Mouse (Mus musculus) right cerebral cortex, postnatal 25 days (tissue): ENCODE results near the gene Psmd3.
"Not testable (repeated sequence)": the region's sequence is repeated elsewhere in the genome, so short reads cannot be mapped to it uniquely, and the experiment has no call there.

ENCODE experiments used
- DNase-seq: peaks from one replicate; pipeline ENCODE4 v3.0.0; 2022

Gene Psmd3

DNA sequence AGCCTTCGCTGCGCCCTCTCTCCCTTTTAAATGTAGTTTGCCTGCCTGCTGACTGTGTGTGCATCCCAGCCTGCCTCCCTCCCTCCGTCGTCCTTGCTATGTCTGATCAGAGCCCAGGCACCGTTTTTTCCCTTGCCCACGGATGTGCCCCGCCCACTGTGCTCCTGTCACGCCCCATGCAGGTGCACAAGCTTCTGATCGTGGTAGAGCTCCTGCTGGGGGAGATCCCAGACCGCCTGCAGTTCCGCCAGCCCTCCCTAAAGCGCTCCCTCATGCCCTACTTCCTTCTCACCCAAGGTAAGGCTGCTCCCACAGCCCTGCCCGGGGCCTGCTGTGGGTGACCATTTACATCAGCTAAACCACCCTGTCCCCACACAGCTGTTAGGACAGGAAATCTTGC is 10.8 kb downstream of the Psmd3 start:
- no peak for DNase-seq

DNA sequence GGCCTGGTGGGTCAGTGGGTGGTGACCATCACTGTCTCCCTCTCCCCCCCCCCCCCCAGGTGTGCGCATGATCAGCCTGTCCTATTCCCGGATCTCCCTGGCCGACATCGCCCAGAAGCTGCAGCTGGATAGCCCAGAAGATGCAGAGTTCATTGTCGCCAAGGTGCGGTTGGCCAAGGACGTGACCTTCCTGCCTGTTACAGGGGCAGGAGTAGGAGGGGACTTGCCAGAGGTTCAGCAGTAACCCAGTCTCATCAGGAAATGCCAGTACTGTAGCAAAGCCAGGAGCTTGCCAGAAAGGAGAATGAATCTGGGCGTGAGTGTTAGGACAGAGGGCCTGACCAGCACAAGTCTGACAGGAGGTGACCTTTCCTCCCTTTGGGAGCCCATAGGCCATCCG is 11.4 kb downstream of the Psmd3 start:
- no peak for DNase-seq

GRCm38 (mm10) chr11:98694301-98694700 is 11.9 kb downstream of the Psmd3 start:
- no peak for DNase-seq

GRCm38 (mm10) chr11:98695408-98695807 is 13.1 kb downstream of the Psmd3 start:
- no peak for DNase-seq

DNA sequence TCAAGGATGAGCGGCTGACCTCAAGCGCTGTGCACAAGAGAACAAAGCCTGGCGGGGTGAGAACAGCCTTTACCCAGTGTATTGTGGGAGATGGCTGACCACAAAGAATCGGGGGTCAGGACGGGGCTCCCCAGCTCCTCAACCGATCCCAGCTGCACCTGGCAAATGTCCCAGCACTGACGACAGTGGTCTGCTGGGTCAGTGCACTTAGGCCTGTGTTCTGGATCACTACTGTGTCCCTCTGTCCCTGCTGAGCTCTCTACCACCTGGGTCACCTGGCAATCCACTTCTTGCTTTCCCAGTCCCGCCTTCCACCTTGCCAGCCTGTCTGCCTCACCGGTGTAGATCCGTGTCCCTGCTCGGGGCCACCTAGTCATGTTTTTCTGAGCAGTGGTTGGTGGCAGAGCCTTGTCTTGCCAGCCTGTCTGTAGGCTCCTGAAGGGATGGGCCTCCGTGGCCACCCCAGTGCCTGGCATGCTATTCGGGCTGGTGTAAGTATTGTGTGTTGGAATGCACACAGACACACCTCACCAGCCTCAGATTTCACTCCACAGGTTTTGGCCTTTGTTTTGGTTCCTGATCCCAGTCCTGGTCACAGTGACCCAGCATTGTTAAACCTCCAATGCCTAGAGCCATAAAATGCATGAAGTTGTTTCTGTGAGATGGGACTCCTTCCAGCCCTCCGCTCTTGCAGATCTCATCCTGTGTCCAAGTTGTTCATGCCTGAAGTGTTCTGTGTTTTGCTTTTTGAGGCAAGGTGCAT is 14.3 kb downstream of the Psmd3 start:
- no peak for DNase-seq

GRCm38 (mm10) chr11:98697225-98697624 is 14.9 kb downstream of the Psmd3 start:
- no peak for DNase-seq

GRCm38 (mm10) chr11:98698849-98699640 is 16.7 kb downstream of the Psmd3 start:
- DNase-seq, result no peak

DNA sequence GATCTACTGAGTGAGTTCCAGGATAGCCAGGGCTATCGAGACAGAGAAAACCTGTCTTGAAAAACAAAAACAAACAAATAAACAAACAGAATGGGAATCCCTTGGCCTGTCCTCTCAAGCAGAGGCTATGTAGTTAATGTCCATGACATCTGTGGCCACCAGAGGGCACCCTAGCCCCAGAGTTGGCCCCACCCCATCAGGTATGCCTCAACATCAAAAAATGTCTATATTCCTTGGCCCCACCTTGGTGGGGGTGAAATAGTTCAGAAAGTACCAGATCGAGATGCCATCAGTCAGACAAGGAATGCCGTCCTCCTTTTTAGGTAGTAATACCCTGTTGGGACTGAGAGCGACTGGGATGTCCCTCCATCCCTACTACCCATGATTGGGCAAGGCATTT is 17.6 kb downstream of the Psmd3 start:
- DNase-seq, result peak; percentile 69

DNA sequence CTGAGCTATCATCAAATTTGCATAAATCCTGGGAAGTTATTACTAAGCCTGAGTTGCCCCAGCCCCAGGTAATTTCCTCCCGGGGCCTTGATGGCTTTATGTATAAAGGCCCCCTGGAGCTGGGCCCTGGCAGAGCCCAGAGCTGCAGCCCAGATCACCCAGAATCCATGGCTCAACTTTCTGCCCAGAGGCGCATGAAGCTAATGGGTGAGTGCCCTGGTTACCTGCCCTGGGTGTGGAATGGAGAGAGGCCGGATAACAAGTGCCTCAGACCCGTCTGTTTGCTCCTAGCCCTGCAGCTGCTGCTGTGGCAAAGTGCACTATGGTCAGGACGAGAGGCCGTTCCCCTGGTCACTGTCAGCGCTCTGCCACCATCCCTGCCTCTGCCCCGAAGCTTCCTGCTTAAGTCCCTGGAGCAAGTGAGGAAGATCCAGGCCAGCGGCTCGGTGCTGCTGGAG is 18.9 kb downstream of the Psmd3 start, which contains the start of gene Csf3:
Csf3 (plus strand) TSS at position 51 of the 458 bp plus-strand sequence.
- DNase-seq, result no peak

- no peak for DNase-seq
These were observed 20.0 kb downstream of the Psmd3 start for GRCm38 (mm10) chr11:98702323-98702722.

GRCm38 (mm10) chr11:98705021-98705420 is 22.7 kb downstream of the Psmd3 start:
- DNase-seq, result no peak

- DNase-seq, result no peak
These were observed 25.3 kb downstream of the Psmd3 start for GRCm38 (mm10) chr11:98707401-98708281.

DNA sequence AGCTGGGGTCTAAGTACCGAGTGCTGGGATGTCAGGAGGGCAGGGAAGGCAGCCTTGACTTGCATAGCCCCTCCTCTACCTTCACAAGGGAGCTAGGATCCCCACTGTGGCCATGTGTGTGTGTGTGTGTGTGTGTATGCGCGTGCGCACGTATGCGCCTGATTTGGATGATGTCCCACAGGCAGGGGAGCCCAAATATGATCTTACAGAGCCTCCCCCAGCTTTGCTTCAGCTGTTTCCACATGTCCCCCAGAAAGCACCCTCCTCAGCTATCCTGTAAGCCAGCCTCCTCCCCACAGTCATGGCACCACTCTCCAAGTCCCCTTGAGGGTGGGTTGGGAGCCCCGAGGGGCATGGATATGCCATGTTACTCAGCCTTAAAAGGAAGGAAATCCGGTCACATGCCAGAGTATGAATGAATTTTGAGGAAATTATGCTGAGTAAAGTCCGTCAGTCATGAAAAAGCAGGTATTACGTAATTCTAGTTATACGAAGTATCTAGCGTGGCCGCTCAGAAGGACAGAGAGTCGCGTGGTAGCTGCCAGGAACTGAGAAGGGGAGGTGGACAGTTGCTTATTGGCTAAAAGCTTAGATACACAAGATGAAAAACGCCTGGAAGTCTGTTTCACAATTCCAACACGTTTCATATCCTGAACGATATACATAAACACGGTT is 26.1 kb downstream of the Psmd3 start:
- no peak for DNase-seq

DNA sequence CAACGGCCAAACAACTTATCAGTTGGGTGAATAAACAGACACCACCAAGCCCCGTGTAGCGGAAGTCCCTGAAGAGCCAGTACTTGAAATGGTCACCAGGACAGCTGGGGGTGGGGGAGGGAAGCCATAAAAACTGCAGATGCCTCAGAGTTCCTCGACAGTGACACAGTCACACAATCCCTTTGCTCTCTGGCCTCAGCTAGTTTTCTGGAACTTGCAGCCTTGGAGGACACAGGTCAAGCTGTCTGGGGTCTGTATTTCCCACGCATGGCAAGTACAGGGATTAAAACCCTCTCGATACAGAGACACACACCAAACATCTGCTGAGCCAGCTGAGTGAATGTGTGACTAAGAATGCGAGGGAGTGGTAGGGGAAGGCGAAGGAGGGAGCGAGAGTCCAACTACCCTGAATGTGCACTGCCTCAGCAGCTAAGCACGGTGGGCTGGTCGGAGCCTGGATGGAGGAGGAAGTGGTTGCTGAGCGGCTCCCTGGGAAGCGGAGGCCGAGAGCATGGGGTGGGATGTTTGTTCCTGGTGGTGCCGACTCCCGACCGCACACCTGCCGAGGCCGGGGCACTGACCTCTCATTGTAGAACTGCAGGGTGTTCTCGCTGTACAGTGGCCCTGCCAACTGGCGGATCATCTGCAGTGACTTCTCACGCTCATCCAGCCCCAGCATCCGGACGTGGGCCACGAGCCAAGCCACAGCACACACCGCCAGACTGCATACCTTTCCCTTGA is 26.8 kb downstream of the Psmd3 start:
- DNase-seq, result peak; percentile 35

- DNase-seq, result peak; percentile 61
These were observed 28.2 kb downstream of the Psmd3 start for GRCm38 (mm10) chr11:98710416-98711045.

GRCm38 (mm10) chr11:98711046-98711434 is 28.7 kb downstream of the Psmd3 start:
- DNase-seq, result no peak

DNA sequence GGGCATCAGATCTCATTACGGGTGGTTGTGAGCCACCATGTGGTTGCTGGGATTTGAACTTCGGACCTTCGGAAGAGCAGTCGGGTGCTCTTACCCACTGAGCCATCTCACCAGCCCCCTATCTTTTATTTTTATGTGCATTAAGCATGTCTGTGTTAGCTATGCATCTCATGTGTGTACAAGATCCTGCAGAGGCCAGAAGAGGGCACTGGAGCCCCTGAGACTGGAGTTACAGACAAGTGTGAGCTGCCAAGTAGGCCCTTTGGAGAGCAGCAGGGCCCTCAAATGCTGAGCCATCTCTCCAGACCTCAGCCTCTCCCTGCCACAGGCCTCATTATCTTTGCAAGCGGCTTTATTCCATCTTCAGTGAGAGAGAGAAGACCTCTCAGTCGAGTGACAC is 29.7 kb downstream of the Psmd3 start:
- DNase-seq, result not testable (repeated sequence)

DNA sequence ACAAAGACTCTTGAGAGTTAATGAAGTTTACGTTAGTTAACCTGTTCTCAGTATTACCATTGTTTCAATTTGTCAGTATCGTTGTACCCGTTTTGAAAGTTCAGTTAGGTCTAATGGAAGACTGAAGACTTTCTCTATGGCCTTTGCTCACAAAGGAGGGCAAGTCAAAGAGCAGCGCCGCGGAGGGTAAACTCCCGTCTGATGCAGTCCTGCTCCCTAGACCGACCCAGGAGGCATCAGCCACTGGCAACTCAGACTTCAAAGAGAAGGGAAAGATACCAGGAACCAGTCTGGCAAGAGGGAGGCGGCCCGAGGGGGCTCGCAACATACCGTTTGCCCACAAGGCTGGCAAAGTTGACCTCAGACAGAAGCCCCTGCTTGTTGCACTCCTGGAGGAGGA is 31.3 kb downstream of the Psmd3 start:
- no peak for DNase-seq

GRCm38 (mm10) chr11:98715946-98716345 is 33.6 kb downstream of the Psmd3 start:
- no peak for DNase-seq

DNA sequence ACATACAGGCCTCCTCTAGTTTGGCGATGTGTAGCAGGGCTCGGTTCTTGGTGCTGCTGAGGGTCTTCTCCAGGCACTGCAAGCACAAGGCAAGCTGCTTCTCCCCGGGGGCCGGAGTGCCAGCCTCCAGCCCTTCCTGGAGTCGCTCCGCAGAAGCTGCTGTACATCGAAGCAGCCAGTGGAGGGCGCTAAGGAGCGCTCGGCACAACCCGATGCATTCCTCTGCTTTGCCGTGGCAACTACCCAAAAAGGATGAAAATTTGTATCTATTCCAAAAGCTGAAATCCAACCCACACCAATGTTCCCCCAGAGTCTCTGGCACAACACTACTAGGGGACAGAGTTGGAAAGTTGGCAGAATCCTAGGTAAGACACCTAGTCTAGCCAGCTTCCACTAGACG is 35.5 kb downstream of the Psmd3 start:
- DNase-seq, result peak; percentile 83

- no peak for DNase-seq
These were observed 38.4 kb downstream of the Psmd3 start for GRCm38 (mm10) chr11:98720756-98721155.
